ENCODE assay signal across 23 mouse cellular contexts in the genomic region with DNA sequence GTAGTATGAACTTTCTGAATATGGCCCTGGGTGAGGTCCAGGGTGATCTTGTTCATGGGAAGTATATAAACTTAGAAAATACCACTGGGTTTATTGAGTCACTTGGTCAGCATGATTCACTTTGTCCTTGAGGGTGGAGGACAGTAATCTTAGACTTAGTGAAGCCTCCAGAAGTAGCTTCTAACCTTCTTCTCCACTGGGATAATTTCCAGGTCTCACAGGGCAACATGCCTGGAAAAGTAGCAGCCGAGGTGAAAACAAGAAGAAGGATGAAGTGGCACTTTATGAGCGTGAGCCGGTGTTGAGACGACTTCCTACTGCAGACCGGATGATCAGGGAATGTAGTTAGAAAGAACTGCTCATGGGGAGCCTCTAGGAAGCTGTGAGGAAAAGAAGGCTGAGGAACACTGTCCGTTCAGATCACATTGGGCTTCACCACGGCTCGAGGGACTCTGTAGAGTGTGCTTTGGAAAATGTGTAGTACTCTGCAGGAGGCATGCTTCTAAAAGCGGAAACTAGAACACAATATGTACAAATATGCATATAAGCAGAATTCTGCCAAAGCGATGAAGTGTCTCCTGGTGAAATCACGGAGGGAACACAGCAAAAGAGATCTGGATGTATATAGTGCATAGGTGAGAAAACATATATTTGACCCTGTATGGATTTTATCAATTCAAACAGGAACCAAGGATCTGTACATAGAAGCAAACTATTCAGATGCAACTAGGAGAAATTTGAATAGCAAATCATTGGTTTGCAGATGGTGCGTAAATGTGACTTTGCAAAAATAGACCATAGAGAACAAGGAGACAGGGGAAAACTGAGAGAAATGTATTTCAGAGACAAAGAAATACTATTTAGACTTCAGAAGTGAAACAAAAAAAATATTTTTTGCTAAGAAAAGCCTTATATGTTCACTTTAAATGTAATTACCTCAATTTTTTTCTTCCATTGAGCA. TPM values are rescaled to one million over a fixed set of nuclear protein-coding genes. Genes with fewer than 3 reads are reported as not detected.
A peak's percentile ranks its signal among the peaks of the same experiment; 100 is the strongest.
DNase-seq lines count a peak whose midpoint lies in the region; ATAC-seq and TF ChIP-seq lines count a peak whose summit lies in the region.
"Had no signal": no experiment of that assay in that cellular context is flagged by ENCODE, and none has a peak within 500 bp of the region (broad histone marks: within the 10 kb centered on the region; RNA-seq: fewer than 3 reads in every experiment).

No protein-coding gene starts in this region.

- no peaks in the 10 kb centered on the region for H3K36me3 ChIP-seq in kidney, embryonic 15.5 days
- no peaks in the 10 kb centered on the region for H3K36me3 ChIP-seq in liver, embryonic 11.5 days (ENCODE audit: control insufficient read depth, insufficient read depth, low read length)
- H3K36me3 ChIP-seq: embryonic facial prominence, embryonic 15.5 days; forebrain, embryonic 15.5 days; heart, embryonic 15.5 days; limb, embryonic 10.5 days; neural tube, embryonic 15.5 days had no signal

- H3K9me3 ChIP-seq in kidney, embryonic 15.5 days (replicated peaks) = no peaks in the 10 kb centered on the region
- no peaks in the 10 kb centered on the region for H3K9me3 ChIP-seq in liver, embryonic 11.5 days (ENCODE audit: control insufficient read depth, low read length)
- H3K9me3 ChIP-seq: embryonic facial prominence, embryonic 15.5 days; forebrain, embryonic 15.5 days; heart, embryonic 15.5 days; limb, embryonic 10.5 days; neural tube, embryonic 15.5 days had no signal

- no peak overlapping the region for H3K4me2 ChIP-seq in kidney, embryonic 15.5 days
- no peak overlapping the region for H3K4me2 ChIP-seq in liver, embryonic 11.5 days
- H3K4me2 ChIP-seq: embryonic facial prominence, embryonic 15.5 days; forebrain, embryonic 15.5 days; heart, embryonic 15.5 days; hindbrain, embryonic 14.5 days; neural tube, embryonic 15.5 days had no signal

- ATAC-seq in kidney, embryonic 15.5 days (replicated peaks; ENCODE audit: low FRiP score) = no peak
- no peak for ATAC-seq in liver, embryonic 11.5 days (replicated peaks; ENCODE audit: low FRiP score)
- ATAC-seq: CD4-positive, CD25-positive, alpha-beta regulatory T cell, adult 4 months; forebrain, embryonic 15.5 days had no signal

- WGBS in kidney, embryonic 15.5 days = 82% methylated on average over 12 of the region's 12 CpGs
- 76% methylated on average over 12 of the region's 12 CpGs for WGBS in liver, embryonic 11.5 days

- 0 out of 2 replicates have a peak overlapping the region, but pooled peaks have one; percentile 22 for H3K4me3 ChIP-seq in left cerebral cortex, adult 2 months
- no peak overlapping the region for H3K4me3 ChIP-seq in kidney, embryonic 15.5 days (replicated peaks)
- no peak overlapping the region for H3K4me3 ChIP-seq in liver, embryonic 11.5 days (ENCODE audit: low read depth, low read length)
- H3K4me3 ChIP-seq: embryonic facial prominence, embryonic 15.5 days; forebrain, embryonic 15.5 days; heart, embryonic 15.5 days; limb, embryonic 10.5 days; neural tube, embryonic 15.5 days had no signal

- H3K9ac ChIP-seq in kidney, embryonic 15.5 days = no peak overlapping the region
- H3K9ac ChIP-seq in liver, embryonic 11.5 days (ENCODE audit: low read depth, low read length) = no peak overlapping the region
- H3K9ac ChIP-seq: embryonic facial prominence, embryonic 15.5 days; forebrain, embryonic 15.5 days; heart, embryonic 15.5 days; hindbrain, embryonic 14.5 days; neural tube, embryonic 15.5 days had no signal

- intact Hi-C loops in left cerebral cortex, adult 2 months (cut with DNase I) = no loop called here
- intact Hi-C loops in left cerebral cortex, postnatal 4 days (cut with DNase I) = no loop called here

- no peak overlapping the region for H3K27ac ChIP-seq in left cerebral cortex, adult 2 months
- H3K27ac ChIP-seq in kidney, embryonic 15.5 days = no peak overlapping the region
- H3K27ac ChIP-seq in liver, embryonic 11.5 days (ENCODE audit: low read depth, low read length) = no peak overlapping the region
- H3K27ac ChIP-seq: embryonic facial prominence, embryonic 15.5 days; forebrain, embryonic 15.5 days; heart, embryonic 15.5 days; hindbrain, embryonic 14.5 days; limb, embryonic 10.5 days; macrophage; neural tube, embryonic 15.5 days; stomach, postnatal 0 days had no signal

- DNase-seq in adrenal gland, adult 8-10 months = peak; percentile 15
- no peak for DNase-seq in adrenal gland, adult 18-20 months (ENCODE audit: low spot score in 2 of 2)
- DNase-seq in left cerebral cortex, adult 2 months (ENCODE audit: extremely low spot score in 1 of 2, low spot score in 2 of 2) = no peak
- DNase-seq in left cerebral cortex, postnatal 4 days = no peak
- DNase-seq in adrenal gland, postnatal 10 days = peak; percentile 55
- DNase-seq in gastrocnemius, postnatal 10 days = peak; percentile 41
- no peak for DNase-seq in liver, embryonic 11.5 days (ENCODE audit: low spot score)
- DNase-seq: cerebellum, adult 9-10 months; heart, postnatal 4 days; kidney, adult 2 months; kidney, postnatal 14 days; liver; thymus, adult 2 months had no signal

- no peaks in the 10 kb centered on the region for H3K4me1 ChIP-seq in kidney, embryonic 15.5 days
- no peaks in the 10 kb centered on the region for H3K4me1 ChIP-seq in liver, embryonic 11.5 days (replicated peaks; ENCODE audit: control insufficient read depth, insufficient read depth, low read length)
- H3K4me1 ChIP-seq: embryonic facial prominence, embryonic 15.5 days; heart, embryonic 15.5 days; limb, embryonic 10.5 days; neural tube, embryonic 15.5 days had no signal

- H3K27me3 ChIP-seq in kidney, embryonic 15.5 days = no peaks in the 10 kb centered on the region
- no peaks in the 10 kb centered on the region for H3K27me3 ChIP-seq in liver, embryonic 11.5 days (replicated peaks; ENCODE audit: control insufficient read depth, insufficient read depth, low read length)
- H3K27me3 ChIP-seq: embryonic facial prominence, embryonic 15.5 days; forebrain, embryonic 15.5 days; heart, embryonic 15.5 days; neural tube, embryonic 15.5 days had no signal

- no peak for TF ChIP-seq CTCF in left cerebral cortex, adult 2 months (IDR thresholded peaks at IDR 0.05)

RNA-seq across cellular contexts. Expression of a gene that starts 12.9 kb away (rescaled TPM):
- total RNA-seq in adrenal gland, adult 8-10 months (2022) = 10 to 100 TPM; 42.5 to 55.4 (median 46.6) TPM
- 10 to 100 TPM; 31.1 to 47.3 TPM for total RNA-seq in adrenal gland, adult 18-20 months (2021)
- total RNA-seq in left cerebral cortex, adult 2 months (2021) = 100 to 1,000 TPM; 905 to 916 TPM
- 1,000 to 10,000 TPM in 1 of 2 experiments, 100 to 1,000 TPM in 1; 971 to 1,020 TPM for total RNA-seq in left cerebral cortex, postnatal 4 days (2021)
- 10 to 100 TPM; 56.9 to 95.8 TPM for total RNA-seq in adrenal gland, postnatal 10 days (2021)
- 100 to 1,000 TPM; 136 to 145 TPM for total RNA-seq in gastrocnemius, postnatal 10 days (2021)
- polyA plus RNA-seq in kidney, embryonic 15.5 days (2015; fragmentation: Nextera tagmentation; extraction: Ambion mirVana) = 11.1 and 12.2 TPM in 2 replicates
- polyA plus RNA-seq in liver, embryonic 11.5 days (2014; fragmentation: Nextera tagmentation; extraction: Ambion mirVana) = 17.3 and 19.7 TPM in 2 replicates

RNA-seq across cellular contexts. Expression of a gene that starts 41.1 kb away (rescaled TPM):
- 10 to 100 TPM; 19.0 to 20.0 (median 19.5) TPM for total RNA-seq in adrenal gland, adult 8-10 months (2022)
- 10 to 100 TPM; 19.7 to 20.4 TPM for total RNA-seq in adrenal gland, adult 18-20 months (2021)
- 10 to 100 TPM; 16.8 to 19.2 TPM for total RNA-seq in left cerebral cortex, adult 2 months (2021)
- total RNA-seq in left cerebral cortex, postnatal 4 days (2021) = 10 to 100 TPM; 21.8 to 23.0 TPM
- total RNA-seq in adrenal gland, postnatal 10 days (2021) = 10 to 100 TPM; 22.8 to 24.4 TPM
- 10 to 100 TPM; 15.3 to 19.5 TPM for total RNA-seq in gastrocnemius, postnatal 10 days (2021)
- polyA plus RNA-seq in kidney, embryonic 15.5 days (2015; fragmentation: Nextera tagmentation; extraction: Ambion mirVana) = 64.6 and 66.3 TPM in 2 replicates
- polyA plus RNA-seq in liver, embryonic 11.5 days (2014; fragmentation: Nextera tagmentation; extraction: Ambion mirVana) = 69.7 and 70.0 TPM in 2 replicates

RNA-seq across cellular contexts. Expression of a gene that starts 41.2 kb away (rescaled TPM):
- 1 to 10 TPM; 1.4 to 2.8 (median 2.0) TPM for total RNA-seq in adrenal gland, adult 8-10 months (2022)
- total RNA-seq in adrenal gland, adult 18-20 months (2021) = under 1 TPM; 0.70 to 0.80 TPM
- 1 to 10 TPM; 2.6 to 3.5 TPM for total RNA-seq in left cerebral cortex, adult 2 months (2021)
- total RNA-seq in left cerebral cortex, postnatal 4 days (2021) = 1 to 10 TPM; 2.9 to 3.4 TPM
- 1 to 10 TPM; 2.7 to 4.8 TPM for total RNA-seq in adrenal gland, postnatal 10 days (2021)
- 1 to 10 TPM; 2.4 to 3.5 TPM for total RNA-seq in gastrocnemius, postnatal 10 days (2021)
- 9.2 and 10.8 TPM in 2 replicates for polyA plus RNA-seq in kidney, embryonic 15.5 days (2015; fragmentation: Nextera tagmentation; extraction: Ambion mirVana)
- 10.8 and 13.9 TPM in 2 replicates for polyA plus RNA-seq in liver, embryonic 11.5 days (2014; fragmentation: Nextera tagmentation; extraction: Ambion mirVana)

Comparison
In these comparisons a context has a peak if more than half of its experiments do, and no peak if none do; other contexts are left out.
1. DNase-seq: peak in adrenal gland, adult 8-10 months (single experiment), adrenal gland, postnatal 10 days (single experiment) and gastrocnemius, postnatal 10 days (single experiment); none in adrenal gland, adult 18-20 months (0 of 2), left cerebral cortex, adult 2 months (0 of 2), left cerebral cortex, postnatal 4 days (single experiment) and liver, embryonic 11.5 days (single experiment).
2. RNA of a gene that starts 12.9 kb away (total RNA-seq): 971 to 1,020 TPM in left cerebral cortex, postnatal 4 days and 905 to 916 TPM in left cerebral cortex, adult 2 months; 136 to 145 TPM in gastrocnemius, postnatal 10 days, 56.9 to 95.8 TPM in adrenal gland, postnatal 10 days, 42.5 to 55.4 TPM in adrenal gland, adult 8-10 months and 31.1 to 47.3 TPM in adrenal gland, adult 18-20 months; every median in the first group is over 4 times any median in the second.